Mouse (Mus musculus): ENCODE results near the gene Camta1.

- TF ChIP-seq CTCF (IDR thresholded peaks at IDR 0.05; ENCODE audit: low read depth) = no peak
- TF ChIP-seq EP300 (optimal IDR thresholded peaks at IDR 0.05) = no peak
Observed at GRCm38 (mm10) chr4:150921206-150921605, 940.5 kb downstream of the Camta1 start.

Measured in stomach, postnatal 0 days (tissue).